Mouse (Mus musculus) CD4-positive, CD25-positive, alpha-beta regulatory T cell, adult 2 months (primary cell): ENCODE results near the gene Slc2a9.
A peak's percentile ranks its signal among the peaks of the same experiment; 100 is the strongest.

Experiments used
- DNase-seq: peaks from one replicate; pipeline ENCODE4 v3.0.0-alpha.2; 2012; ENCODE audit warnings: low read depth, low spot score

Gene Slc2a9

GRCm38 (mm10) chr5:38372369-38372768, 130.6 kb downstream of the Slc2a9 start:
- no peak for DNase-seq

GRCm38 (mm10) chr5:38371308-38371707, 131.6 kb downstream of the Slc2a9 start:
- no peak for DNase-seq

GRCm38 (mm10) chr5:38366650-38367470, 136.1 kb downstream of the Slc2a9 start:
- peak; percentile 5 for DNase-seq

GRCm38 (mm10) chr5:38365521-38365920, 137.4 kb downstream of the Slc2a9 start:
- DNase-seq, result no peak

GRCm38 (mm10) chr5:38364396-38364795, 138.5 kb downstream of the Slc2a9 start:
- no peak for DNase-seq

GRCm38 (mm10) chr5:38359716-38360115, 143.2 kb downstream of the Slc2a9 start:
- no peak for DNase-seq

- no peak for DNase-seq
Measured at GRCm38 (mm10) chr5:38356927-38357326, 146.0 kb downstream of the Slc2a9 start.

- no peak for DNase-seq
Measured at GRCm38 (mm10) chr5:38350351-38350929, 152.5 kb downstream of the Slc2a9 start.

- DNase-seq, result peak; percentile 6
Measured at GRCm38 (mm10) chr5:38346646-38347432, 156.1 kb downstream of the Slc2a9 start.

GRCm38 (mm10) chr5:38343101-38343500, 159.8 kb downstream of the Slc2a9 start:
- no peak for DNase-seq

- no peak for DNase-seq
Measured at GRCm38 (mm10) chr5:38334582-38334981, 168.4 kb downstream of the Slc2a9 start.

GRCm38 (mm10) chr5:38333381-38333780, 169.6 kb downstream of the Slc2a9 start:
- DNase-seq, result no peak

GRCm38 (mm10) chr5:38318966-38319786, 183.8 kb downstream of the Slc2a9 start, which contains the start of gene Drd5:
Drd5 (plus strand) TSS chr5:38319367.
- no peak for DNase-seq

- DNase-seq, result no peak
Measured at GRCm38 (mm10) chr5:38309795-38310194, 193.1 kb downstream of the Slc2a9 start.

- peak; percentile 65 for DNase-seq
Measured at GRCm38 (mm10) chr5:38308873-38309272, 194.1 kb downstream of the Slc2a9 start.

GRCm38 (mm10) chr5:38307255-38308101, 195.5 kb downstream of the Slc2a9 start:
- peak; percentile 92 for DNase-seq

- DNase-seq, result no peak
Measured at GRCm38 (mm10) chr5:38305241-38305640, 197.7 kb downstream of the Slc2a9 start.

GRCm38 (mm10) chr5:38302651-38303050, 200.3 kb downstream of the Slc2a9 start:
- DNase-seq, result no peak

GRCm38 (mm10) chr5:38301761-38302411, 201.1 kb downstream of the Slc2a9 start:
- no peak for DNase-seq
